Mouse (Mus musculus) kidney, embryonic 14.5 days (tissue): ENCODE results near the gene Tma7. TPM values are rescaled to one million over a fixed set of nuclear protein-coding genes. Genes with fewer than 3 reads are reported as not detected.

Experiments used
- polyA plus RNA-seq: library from polyadenylated mRNA; unstranded; fragments of >200 nt; fragmentation: Nextera tagmentation; extraction: Ambion mirVana; gene quantifications from 2 replicates; pipeline ENCODE4 v1.2.1, GENCODE M21; 2014

The Tma7 gene
- polyA plus RNA-seq, 1 experiment from 2014 or later = 687 TPM

Other genes with a start within 250 kb of the Tma7 start
- gene Slc26a6, start 229.3 kb downstream of the Tma7 start, polyA plus RNA-seq = 8.6 and 14.5 TPM in 2 replicates
- gene Tmem89, start 168.0 kb downstream of the Tma7 start, polyA plus RNA-seq = not detected in 2 replicates
- gene Uqcrc1, start 146.0 kb downstream of the Tma7 start, polyA plus RNA-seq = 482 and 520 TPM in 2 replicates
- gene Col7a1, start 129.0 kb downstream of the Tma7 start, polyA plus RNA-seq = 3.5 and 5.4 TPM in 2 replicates
- 0.24 TPM in 1 of 2 replicates, not detected in the other for gene Ucn2, start 96.6 kb downstream of the Tma7 start, polyA plus RNA-seq
- gene Pfkfb4, start 90.8 kb downstream of the Tma7 start, polyA plus RNA-seq = 6.4 and 10.1 TPM in 2 replicates
- gene Shisa5, start 44.0 kb downstream of the Tma7 start, polyA plus RNA-seq = 58.0 and 65.7 TPM in 2 replicates
- 12.6 and 13.3 TPM in 2 replicates for gene Trex1, start 22.9 kb downstream of the Tma7 start, polyA plus RNA-seq
- gene Atrip, start 8.5 kb downstream of the Tma7 start, polyA plus RNA-seq = 20.5 and 30.7 TPM in 2 replicates
- 13.5 and 14.7 TPM in 2 replicates for gene Ccdc51, start 94 bp downstream of the Tma7 start, polyA plus RNA-seq
- 10.5 and 17.0 TPM in 2 replicates for gene Plxnb1, start 12.8 kb upstream of the Tma7 start, polyA plus RNA-seq
- gene Fbxw21, start 79.5 kb upstream of the Tma7 start, polyA plus RNA-seq = not detected in 2 replicates
- not detected in 2 replicates for gene Fbxw13, start 113.4 kb upstream of the Tma7 start, polyA plus RNA-seq
- gene Fbxw20, start 152.2 kb upstream of the Tma7 start, polyA plus RNA-seq = not detected in 2 replicates
- not detected in 2 replicates for gene Fbxw14, start 205.1 kb upstream of the Tma7 start, polyA plus RNA-seq